In the genomic region with DNA sequence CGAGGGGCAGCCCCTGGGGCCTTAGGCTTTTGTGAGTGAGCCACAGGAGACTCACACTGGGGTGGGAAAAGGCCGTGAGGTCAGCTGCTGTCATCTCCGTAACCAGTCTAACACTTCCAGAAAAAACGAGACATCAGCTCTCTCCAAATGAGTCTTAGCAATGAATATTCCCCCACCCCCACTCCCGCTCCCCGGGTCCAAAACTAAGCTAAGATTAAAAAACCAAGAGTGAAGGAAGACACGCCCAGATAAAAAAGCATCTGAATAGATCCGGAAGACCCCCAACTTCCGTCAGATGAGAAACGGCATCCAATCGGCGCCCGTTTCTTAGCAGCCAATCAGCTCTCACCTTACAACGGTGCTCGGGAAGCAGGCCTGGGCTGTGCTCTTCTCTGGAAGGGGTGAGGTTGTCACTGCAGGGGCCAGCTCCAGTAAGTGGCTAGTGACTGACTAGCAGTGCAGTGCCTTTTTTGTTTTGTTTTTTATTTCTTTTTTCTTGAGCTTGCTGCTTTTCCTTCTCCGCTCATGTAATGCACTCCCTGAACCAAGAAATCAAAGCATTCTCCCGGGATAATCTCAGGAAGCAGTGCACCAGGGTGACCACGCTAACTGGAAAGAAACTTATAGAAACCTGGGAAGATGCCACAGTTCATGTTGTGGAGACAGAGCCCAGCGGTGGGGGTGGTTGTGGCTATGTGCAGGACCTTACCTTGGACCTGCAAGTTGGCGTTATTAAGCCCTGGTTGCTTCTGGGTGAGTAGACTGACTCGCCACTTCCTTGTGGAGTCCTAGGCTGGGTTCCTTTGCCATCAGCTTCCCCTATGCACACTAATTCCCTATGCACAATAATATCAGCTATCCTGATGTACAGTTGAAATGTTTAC, we compare ENCODE assay signal across 8 mouse cellular contexts. TPM values are rescaled to one million over a fixed set of nuclear protein-coding genes. Genes with fewer than 3 reads are reported as not detected.
DNase-seq lines count a peak whose midpoint lies in the region; ATAC-seq lines count a peak whose summit lies in the region.

A gene (plus strand): TSS at position 192 of the 884 bp plus-strand sequence.
A gene (plus strand): TSS at position 383 of the 884 bp plus-strand sequence.

- H3K9me3 ChIP-seq in embryonic facial prominence, embryonic 14.5 days (ENCODE audit: control insufficient read depth, low read length), result no peaks in the 10 kb centered on the region
- H3K9me3 ChIP-seq in kidney, embryonic 14.5 days (ENCODE audit: control insufficient read depth, low read length), result no peaks in the 10 kb centered on the region
- no peaks in the 10 kb centered on the region for H3K9me3 ChIP-seq in limb, embryonic 15.5 days

- H3K36me3 ChIP-seq in embryonic facial prominence, embryonic 14.5 days (ENCODE audit: control insufficient read depth, insufficient read depth, low read length), result no peaks in the 10 kb centered on the region
- H3K36me3 ChIP-seq in kidney, embryonic 14.5 days (ENCODE audit: control insufficient read depth, insufficient read depth, low read length), result no peaks in the 10 kb centered on the region; the same call in 1 of the 2 replicates
- H3K36me3 ChIP-seq in limb, embryonic 15.5 days, result 0 out of 2 replicates have a peak, but pooled peaks cover 3% of the 10 kb centered on the region

- no peaks in the 10 kb centered on the region for H3K27me3 ChIP-seq in embryonic facial prominence, embryonic 14.5 days (replicated peaks; ENCODE audit: control insufficient read depth, insufficient read depth, low read length)
- H3K27me3 ChIP-seq in kidney, embryonic 14.5 days (ENCODE audit: control insufficient read depth, insufficient read depth, low read length), result no peaks in the 10 kb centered on the region
- no peaks in the 10 kb centered on the region for H3K27me3 ChIP-seq in limb, embryonic 15.5 days

- WGBS in embryonic facial prominence, embryonic 14.5 days, result 3% methylated on average over 21 of the region's 21 CpGs
- WGBS in kidney, embryonic 14.5 days, result 2% methylated on average over 21 of the region's 21 CpGs
- 2% methylated on average over 21 of the region's 21 CpGs for WGBS in limb, embryonic 15.5 days

- DNase-seq in 3T3-L1 (ENCODE audit: low read depth, low spot score), result peak; percentile 97
- peak; percentile 81 to 86 for DNase-seq in adrenal gland, postnatal 4 days (ENCODE audit: low spot score in 2 of 2)
- DNase-seq in embryonic facial prominence, embryonic 14.5 days (ENCODE audit: low spot score), result peak; percentile 97
- peak; percentile 97 for DNase-seq in heart, adult 9 months (ENCODE audit: low spot score in 2 of 2)
- peak; percentile 37 to 53 for DNase-seq in monocyte, adult 2 months (ENCODE audit: low read depth in 1 of 2, low spot score in 2 of 2)
- peak; percentile 91 to 92 for DNase-seq in spleen, postnatal 36 days (ENCODE audit: low spot score in 2 of 2)

- H3K4me2 ChIP-seq in embryonic facial prominence, embryonic 14.5 days (ENCODE audit: low read depth, low read length), result peak within 1 kb of the TSS; percentile 74
- peak within 1 kb of the TSS; percentile 60 for H3K4me2 ChIP-seq in kidney, embryonic 14.5 days (replicated peaks; ENCODE audit: low read depth, low read length)
- H3K4me2 ChIP-seq in limb, embryonic 15.5 days, result peak within 1 kb of the TSS; percentile 62

- H3K4me3 ChIP-seq in embryonic facial prominence, embryonic 14.5 days (ENCODE audit: low read depth, low read length), result peak within 1 kb of the TSS; percentile 74
- H3K4me3 ChIP-seq in kidney, embryonic 14.5 days (ENCODE audit: low read length), result peak within 1 kb of the TSS; percentile 51
- peak within 1 kb of the TSS; percentile 63 for H3K4me3 ChIP-seq in limb, embryonic 15.5 days

- H3K4me1 ChIP-seq in embryonic facial prominence, embryonic 14.5 days (ENCODE audit: control insufficient read depth, insufficient read depth, low read length), result peaks cover 7% of the 10 kb centered on the region
- H3K4me1 ChIP-seq in kidney, embryonic 14.5 days (ENCODE audit: control insufficient read depth, insufficient read depth, low read length), result peaks cover 3% of the 10 kb centered on the region
- H3K4me1 ChIP-seq in limb, embryonic 15.5 days, result peaks cover 4% of the 10 kb centered on the region; the same call in 1 of the 2 replicates

- ATAC-seq in embryonic facial prominence, embryonic 14.5 days (ENCODE audit: low read depth), result peak; percentile 99
- peak; percentile 99 for ATAC-seq in kidney, embryonic 14.5 days (ENCODE audit: low FRiP score, low TSS enrichment)
- ATAC-seq in limb, embryonic 15.5 days (ENCODE audit: insufficient number of reproducible peaks, low FRiP score, low TSS enrichment, low read depth), result peak; percentile 98

- H3K9ac ChIP-seq in embryonic facial prominence, embryonic 14.5 days (ENCODE audit: low read depth, low read length), result peak within 1 kb of the TSS; percentile 83
- peak within 1 kb of the TSS; percentile 75 for H3K9ac ChIP-seq in kidney, embryonic 14.5 days (ENCODE audit: low read depth, low read length)
- H3K9ac ChIP-seq in limb, embryonic 15.5 days, result peak within 1 kb of the TSS; percentile 61

- peak within 1 kb of the TSS; percentile 75 for H3K27ac ChIP-seq in embryonic facial prominence, embryonic 14.5 days (replicated peaks; ENCODE audit: low read depth, low read length)
- peak within 1 kb of the TSS; percentile 65; the same call in 1 of the 2 replicates for H3K27ac ChIP-seq in kidney, embryonic 14.5 days (ENCODE audit: low read depth, low read length)
- H3K27ac ChIP-seq in limb, embryonic 15.5 days, result peak within 1 kb of the TSS; percentile 75

RNA-seq across cellular contexts. Expression of the first gene that starts in this region (rescaled TPM):
- total RNA-seq in adrenal gland, postnatal 4 days (2021), result 10 to 100 TPM; 14.4 to 15.6 TPM
- 18.1 and 19.3 TPM in 2 replicates for polyA plus RNA-seq in embryonic facial prominence, embryonic 14.5 days (2014; fragmentation: Nextera tagmentation; extraction: Ambion mirVana)
- 17.1 and 20.5 TPM in 2 replicates for polyA plus RNA-seq in kidney, embryonic 14.5 days (2014; fragmentation: Nextera tagmentation; extraction: Ambion mirVana)
- 15.1 and 18.6 TPM in 2 replicates for polyA plus RNA-seq in limb, embryonic 15.5 days (2015; fragmentation: Nextera tagmentation; extraction: Ambion mirVana)

RNA-seq across cellular contexts. Expression of the second gene that starts in this region (rescaled TPM):
- total RNA-seq in adrenal gland, postnatal 4 days (2021), result 10 to 100 TPM; 15.7 to 18.0 TPM
- 41.8 and 43.4 TPM in 2 replicates for polyA plus RNA-seq in embryonic facial prominence, embryonic 14.5 days (2014; fragmentation: Nextera tagmentation; extraction: Ambion mirVana)
- polyA plus RNA-seq in kidney, embryonic 14.5 days (2014; fragmentation: Nextera tagmentation; extraction: Ambion mirVana), result 52.9 and 61.7 TPM in 2 replicates
- 42.1 and 42.2 TPM in 2 replicates for polyA plus RNA-seq in limb, embryonic 15.5 days (2015; fragmentation: Nextera tagmentation; extraction: Ambion mirVana)

Comparison
In these comparisons a context has a peak if more than half of its experiments do, and no peak if none do; other contexts are left out.
1. Peak in every context shown above with its lines: DNase-seq, ATAC-seq, H3K4me3 ChIP-seq and H3K27ac ChIP-seq.
2. DNase-seq: peak in every context shown above with its lines; median percentile 97 in 3T3-L1; 97 in embryonic facial prominence, embryonic 14.5 days; 97 in heart, adult 9 months; 92 in spleen, postnatal 36 days; 84 in adrenal gland, postnatal 4 days; 45 in monocyte, adult 2 months.